Mouse (Mus musculus): ENCODE data around the gene Itpr2. TPM values are rescaled to one million over a fixed set of nuclear protein-coding genes. Genes with fewer than 3 reads are reported as not detected.

Itpr2 gene
- total RNA-seq, 2 experiments from 2014 or later = 15.6 to 22.1 TPM

GRCm38 (mm10) chr6:146140171-146140570, 361.9 kb downstream of the Itpr2 start:
- Histone ChIP-seq H3K4me3 (no peak overlapping the region), H3K27ac (peak overlapping the region; percentile 32; the same call in 1 of the 2 replicates)
- no peak for TF ChIP-seq CTCF (conservative IDR thresholded peaks at IDR 0.05)
- DNase-seq (ENCODE audit: low spot score in 2 of 2) = no peak

- no peak for TF ChIP-seq CTCF (conservative IDR thresholded peaks at IDR 0.05)
- Histone ChIP-seq H3K4me3 (no peak overlapping the region), H3K27ac (peak overlapping the region; percentile 85)
- DNase-seq (ENCODE audit: low spot score in 2 of 2) = peak; percentile 52 to 74
Observed at GRCm38 (mm10) chr6:146136646-146137045, 365.4 kb downstream of the Itpr2 start.

GRCm38 (mm10) chr6:146136244-146136643, 365.8 kb downstream of the Itpr2 start:
- H3K27ac ChIP-seq = peak overlapping the region; percentile 85
- DNase-seq (ENCODE audit: low spot score in 2 of 2) = no peak
- no peak overlapping the region for H3K4me3 ChIP-seq
- TF ChIP-seq CTCF (conservative IDR thresholded peaks at IDR 0.05) = no peak

GRCm38 (mm10) chr6:146135291-146135690, 366.7 kb downstream of the Itpr2 start:
- Histone ChIP-seq H3K27ac (peak overlapping the region; percentile 69; the same call in 1 of the 2 replicates), H3K4me3 (no peak overlapping the region)
- no peak for DNase-seq (ENCODE audit: low spot score in 2 of 2)
- no peak for TF ChIP-seq CTCF (conservative IDR thresholded peaks at IDR 0.05)

- no peak for TF ChIP-seq CTCF (conservative IDR thresholded peaks at IDR 0.05)
- Histone ChIP-seq H3K27ac (no peak overlapping the region), H3K4me3 (no peak overlapping the region)
- DNase-seq (ENCODE audit: low spot score in 2 of 2) = no peak
Observed at GRCm38 (mm10) chr6:146133921-146134320, 368.1 kb downstream of the Itpr2 start.

- no peak for TF ChIP-seq CTCF (conservative IDR thresholded peaks at IDR 0.05)
Observed at GRCm38 (mm10) chr6:146129066-146129465, 373.0 kb downstream of the Itpr2 start.

GRCm38 (mm10) chr6:146126823-146127681, 375.0 kb downstream of the Itpr2 start:
- no peak for DNase-seq (ENCODE audit: low spot score in 2 of 2)
- no peak for TF ChIP-seq CTCF (conservative IDR thresholded peaks at IDR 0.05)
- H3K4me3 ChIP-seq = no peak overlapping the region
- H3K27ac ChIP-seq = peak overlapping the region; percentile 61; the same call in 1 of the 2 replicates

More at GRCm38 (mm10) chr6:146129066-146129465, 373.0 kb downstream of the Itpr2 start:
- no peak for DNase-seq (ENCODE audit: low spot score in 2 of 2)
- Histone ChIP-seq H3K4me3 (no peak overlapping the region), H3K27ac (no peak overlapping the region)

GRCm38 (mm10) chr6:146125621-146126020, 376.4 kb downstream of the Itpr2 start:
- no peak for TF ChIP-seq CTCF (conservative IDR thresholded peaks at IDR 0.05)
- Histone ChIP-seq H3K27ac (peak overlapping the region; percentile 25; the same call in 1 of the 2 replicates), H3K4me3 (no peak overlapping the region)
- no peak for DNase-seq (ENCODE audit: low spot score in 2 of 2)

GRCm38 (mm10) chr6:146124479-146124878, 377.5 kb downstream of the Itpr2 start:
- TF ChIP-seq CTCF (conservative IDR thresholded peaks at IDR 0.05) = no peak
- H3K4me3 ChIP-seq = no peak overlapping the region
- no peak overlapping the region for H3K27ac ChIP-seq
- no peak for DNase-seq (ENCODE audit: low spot score in 2 of 2)

GRCm38 (mm10) chr6:146123656-146124055, 378.4 kb downstream of the Itpr2 start:
- no peak for TF ChIP-seq CTCF (conservative IDR thresholded peaks at IDR 0.05)
- H3K4me3 ChIP-seq = no peak overlapping the region
- no peak for DNase-seq (ENCODE audit: low spot score in 2 of 2)
- H3K27ac ChIP-seq = no peak overlapping the region

- Histone ChIP-seq H3K27ac (no peak overlapping the region), H3K4me3 (no peak overlapping the region)
- DNase-seq (ENCODE audit: low spot score in 2 of 2) = no peak
- no peak for TF ChIP-seq CTCF (conservative IDR thresholded peaks at IDR 0.05)
Observed at GRCm38 (mm10) chr6:146120172-146120571, 381.9 kb downstream of the Itpr2 start.

GRCm38 (mm10) chr6:146114731-146115302, 387.2 kb downstream of the Itpr2 start:
- DNase-seq (ENCODE audit: low spot score in 2 of 2) = no peak
- no peak overlapping the region for H3K4me3 ChIP-seq
- TF ChIP-seq CTCF (conservative IDR thresholded peaks at IDR 0.05) = no peak
- H3K27ac ChIP-seq = peak overlapping the region; percentile 64

- no peak for DNase-seq (ENCODE audit: low spot score in 2 of 2)
- Histone ChIP-seq H3K4me3 (no peak overlapping the region), H3K27ac (peak overlapping the region; percentile 64; the same call in 1 of the 2 replicates)
- no peak for TF ChIP-seq CTCF (conservative IDR thresholded peaks at IDR 0.05)
Observed at GRCm38 (mm10) chr6:146114071-146114470, 388.0 kb downstream of the Itpr2 start.

All from layer of hippocampus, adult 2 months (tissue).